ENCODE assay signal across 23 mouse cellular contexts in genomic region chr1:138626288-138626687, GRCm38 (mm10). TPM values are rescaled to one million over a fixed set of nuclear protein-coding genes. Genes with fewer than 3 reads are reported as not detected.
DNase-seq lines count a peak whose midpoint lies in the region; ATAC-seq and TF ChIP-seq lines count a peak whose summit lies in the region.
"Had no signal": no experiment of that assay in that cellular context is flagged by ENCODE, and none has a peak within 500 bp of the region (broad histone marks: within the 10 kb centered on the region; RNA-seq: fewer than 3 reads in every experiment).

No protein-coding gene starts in this region.

- DNase-seq in liver, postnatal 0 days = no peak
- peak; percentile 42 for DNase-seq in induced T-regulatory cell, adult 2 months (ENCODE audit: low read depth)
- no peak for DNase-seq in stomach, postnatal 0 days (ENCODE audit: low spot score)
- DNase-seq in urinary bladder, adult 18-20 months (ENCODE audit: low spot score in 2 of 2) = no peak
- no peak for DNase-seq in gastrocnemius, postnatal 14 days
- DNase-seq: adrenal gland, adult 8-10 months; adrenal gland, postnatal 14 days; adrenal gland, postnatal 36 days; cerebellum, adult 11-12 months; cerebellum, adult 2 months; cerebellum, adult 9-10 months; cerebellum, postnatal 10 days; cerebellum, postnatal 25 days had no signal

- no peak overlapping the region for H3K9ac ChIP-seq in liver, postnatal 0 days (replicated peaks)
- no peak overlapping the region for H3K9ac ChIP-seq in liver, embryonic 12.5 days
- H3K9ac ChIP-seq in stomach, postnatal 0 days (ENCODE audit: low read length) = no peak overlapping the region
- no peak overlapping the region for H3K9ac ChIP-seq in forebrain, embryonic 16.5 days (replicated peaks; ENCODE audit: low read depth, low read length)
- H3K9ac ChIP-seq: embryonic facial prominence, embryonic 12.5 days; forebrain, embryonic 13.5 days; forebrain, embryonic 15.5 days had no signal

- no peak overlapping the region for H3K27ac ChIP-seq in liver, postnatal 0 days (ENCODE audit: low read depth)
- no peak overlapping the region for H3K27ac ChIP-seq in liver, embryonic 12.5 days
- no peak overlapping the region for H3K27ac ChIP-seq in stomach, postnatal 0 days (replicated peaks)
- no peak overlapping the region for H3K27ac ChIP-seq in forebrain, embryonic 16.5 days (ENCODE audit: low read length)
- H3K27ac ChIP-seq: embryonic facial prominence, embryonic 10.5 days; embryonic facial prominence, embryonic 12.5 days; forebrain, embryonic 13.5 days; forebrain, embryonic 15.5 days had no signal

- ATAC-seq in liver, postnatal 0 days = peak; percentile 66
- no peak for ATAC-seq in liver, embryonic 12.5 days
- ATAC-seq in CD4-positive, CD25-positive, alpha-beta regulatory T cell, adult 4 months = peak; percentile 16
- peak; percentile 35; the same call in 1 of the 2 replicates for ATAC-seq in stomach, postnatal 0 days (ENCODE audit: low FRiP score, low TSS enrichment)
- no peak for ATAC-seq in forebrain, embryonic 16.5 days
- ATAC-seq: activated CD4-positive, CD25-positive, alpha-beta regulatory T cell, adult 4 months; forebrain, embryonic 13.5 days; forebrain, embryonic 15.5 days; Patski had no signal

- WGBS in liver, postnatal 0 days (ENCODE audit: insufficient replicate concordance) = 60% methylated on average over 3 of the region's 3 CpGs
- 51% methylated on average over 3 of the region's 3 CpGs for WGBS in liver, embryonic 12.5 days (ENCODE audit: insufficient replicate concordance)
- WGBS in stomach, postnatal 0 days = 71% methylated on average over 3 of the region's 3 CpGs
- WGBS in forebrain, embryonic 16.5 days = 80% methylated on average over 3 of the region's 3 CpGs

- H3K4me3 ChIP-seq in liver, postnatal 0 days (ENCODE audit: low read depth, low read length) = no peak overlapping the region
- no peak overlapping the region for H3K4me3 ChIP-seq in liver, embryonic 12.5 days
- no peak overlapping the region for H3K4me3 ChIP-seq in stomach, postnatal 0 days (ENCODE audit: low read depth, low read length)
- no peak overlapping the region for H3K4me3 ChIP-seq in forebrain, embryonic 16.5 days (replicated peaks; ENCODE audit: low read length)
- H3K4me3 ChIP-seq: embryonic facial prominence, embryonic 10.5 days; embryonic facial prominence, embryonic 12.5 days; forebrain, embryonic 13.5 days; forebrain, embryonic 15.5 days had no signal

- no peaks in the 10 kb centered on the region for H3K36me3 ChIP-seq in liver, postnatal 0 days (replicated peaks; ENCODE audit: insufficient read depth, low read length)
- no peaks in the 10 kb centered on the region for H3K36me3 ChIP-seq in liver, embryonic 12.5 days
- H3K36me3 ChIP-seq in stomach, postnatal 0 days (ENCODE audit: control insufficient read depth, insufficient read depth, low read length) = no peaks in the 10 kb centered on the region
- H3K36me3 ChIP-seq in forebrain, embryonic 16.5 days (ENCODE audit: control insufficient read depth, insufficient read depth) = no peaks in the 10 kb centered on the region
- H3K36me3 ChIP-seq: embryonic facial prominence, embryonic 10.5 days; embryonic facial prominence, embryonic 12.5 days; forebrain, embryonic 15.5 days; G1E had no signal

- intact Hi-C loops in gastrocnemius, postnatal 14 days (cut with DNase I; ENCODE audit: low total_unique reads) = loop anchor here (10.0 kb wide), 2 partner anchors 61 to 131 kb away; no protein-coding TSS in a partner anchor

- H3K9me3 ChIP-seq in liver, postnatal 0 days (ENCODE audit: low read length) = no peaks in the 10 kb centered on the region
- H3K9me3 ChIP-seq in liver, embryonic 12.5 days (replicated peaks) = no peaks in the 10 kb centered on the region
- no peaks in the 10 kb centered on the region for H3K9me3 ChIP-seq in stomach, postnatal 0 days (ENCODE audit: control insufficient read depth, low read length)
- H3K9me3 ChIP-seq in forebrain, embryonic 16.5 days (ENCODE audit: control insufficient read depth, low read length) = no peaks in the 10 kb centered on the region
- H3K9me3 ChIP-seq: embryonic facial prominence, embryonic 10.5 days; embryonic facial prominence, embryonic 12.5 days; forebrain, embryonic 13.5 days; forebrain, embryonic 15.5 days; G1E had no signal

- TF ChIP-seq EP300 in liver, postnatal 0 days (IDR thresholded peaks at IDR 0.05; ENCODE audit: low read depth) = no peak
- no peak for TF ChIP-seq EP300 in stomach, postnatal 0 days (optimal IDR thresholded peaks at IDR 0.05)

- H3K27me3 ChIP-seq in liver, postnatal 0 days (ENCODE audit: insufficient read depth, low read length) = no peaks in the 10 kb centered on the region
- H3K27me3 ChIP-seq in liver, embryonic 12.5 days (replicated peaks) = no peaks in the 10 kb centered on the region
- no peaks in the 10 kb centered on the region for H3K27me3 ChIP-seq in stomach, postnatal 0 days (ENCODE audit: control insufficient read depth, insufficient read depth, low read length)
- no peaks in the 10 kb centered on the region for H3K27me3 ChIP-seq in forebrain, embryonic 16.5 days (replicated peaks; ENCODE audit: control insufficient read depth, insufficient read depth, low read length)
- H3K27me3 ChIP-seq: embryonic facial prominence, embryonic 12.5 days; forebrain, embryonic 13.5 days; forebrain, embryonic 15.5 days; Patski had no signal

- no peak for TF ChIP-seq CTCF in liver, postnatal 0 days (IDR thresholded peaks at IDR 0.05; ENCODE audit: low read depth)
- no peak for TF ChIP-seq CTCF in stomach, postnatal 0 days (IDR thresholded peaks at IDR 0.05; ENCODE audit: low read depth)

- H3K4me1 ChIP-seq in liver, postnatal 0 days (ENCODE audit: insufficient read depth) = peaks cover 15% of the 10 kb centered on the region; the same call in 1 of the 2 replicates
- H3K4me1 ChIP-seq in liver, embryonic 12.5 days = no peaks in the 10 kb centered on the region
- H3K4me1 ChIP-seq in stomach, postnatal 0 days (replicated peaks; ENCODE audit: control insufficient read depth, insufficient read depth) = no peaks in the 10 kb centered on the region
- H3K4me1 ChIP-seq in forebrain, embryonic 16.5 days (replicated peaks; ENCODE audit: control insufficient read depth, insufficient read depth, low read length) = no peaks in the 10 kb centered on the region
- H3K4me1 ChIP-seq: embryonic facial prominence, embryonic 10.5 days; forebrain, embryonic 13.5 days; forebrain, embryonic 15.5 days had no signal

- H3K4me2 ChIP-seq in liver, postnatal 0 days (ENCODE audit: low read depth, low read length) = no peak overlapping the region
- H3K4me2 ChIP-seq in liver, embryonic 12.5 days = no peak overlapping the region
- H3K4me2 ChIP-seq in stomach, postnatal 0 days (replicated peaks; ENCODE audit: low read depth) = no peak overlapping the region
- H3K4me2 ChIP-seq in forebrain, embryonic 16.5 days (ENCODE audit: low read length) = no peak overlapping the region
- H3K4me2 ChIP-seq: embryonic facial prominence, embryonic 12.5 days; forebrain, embryonic 13.5 days; forebrain, embryonic 15.5 days had no signal

RNA-seq across cellular contexts. Expression of gene Nek7, which starts 6.3 kb away (rescaled TPM):
- polyA plus RNA-seq in liver, postnatal 0 days (2015; fragmentation: Nextera tagmentation; extraction: Ambion mirVana) = 19.3 and 22.2 TPM in 2 replicates
- polyA plus RNA-seq in liver, embryonic 12.5 days (2016; fragmentation: Nextera tagmentation; extraction: Ambion mirVana) = 22.2 TPM in 2 replicates
- 10 to 100 TPM; 58.1 to 74.3 TPM for polyA plus RNA-seq in CD4-positive, CD25-positive, alpha-beta regulatory T cell, adult 4 months (2017; shearing (Covaris generic))
- 35.8 and 40.0 TPM in 2 replicates for polyA plus RNA-seq in stomach, postnatal 0 days (2015; fragmentation: Nextera tagmentation; extraction: Ambion mirVana)
- 9.5 and 11.6 TPM in 2 replicates for polyA plus RNA-seq in forebrain, embryonic 16.5 days (2015; fragmentation: Nextera tagmentation; extraction: Ambion mirVana)
- 10 to 100 TPM; 51.2 to 56.9 TPM for total RNA-seq in gastrocnemius, postnatal 14 days (2021)

Comparison
In these comparisons a context has a peak if more than half of its experiments do, and no peak if none do; other contexts are left out.
1. ATAC-seq: peak in liver, postnatal 0 days (single experiment), CD4-positive, CD25-positive, alpha-beta regulatory T cell, adult 4 months (single experiment) and stomach, postnatal 0 days (single experiment); none in liver, embryonic 12.5 days (single experiment) and forebrain, embryonic 16.5 days (single experiment).